Mouse (Mus musculus): Measurements from ENCODE around the gene Pus10.

Gene Pus10

GRCm38 (mm10) chr11:23695847-23696246 is 30.4 kb downstream of the Pus10 start:
- DNase-seq (ENCODE audit: inconsistent ontology term) = no peak

- no peak for DNase-seq (ENCODE audit: inconsistent ontology term)
Measured at GRCm38 (mm10) chr11:23698526-23698925, 33.1 kb downstream of the Pus10 start.

DNA sequence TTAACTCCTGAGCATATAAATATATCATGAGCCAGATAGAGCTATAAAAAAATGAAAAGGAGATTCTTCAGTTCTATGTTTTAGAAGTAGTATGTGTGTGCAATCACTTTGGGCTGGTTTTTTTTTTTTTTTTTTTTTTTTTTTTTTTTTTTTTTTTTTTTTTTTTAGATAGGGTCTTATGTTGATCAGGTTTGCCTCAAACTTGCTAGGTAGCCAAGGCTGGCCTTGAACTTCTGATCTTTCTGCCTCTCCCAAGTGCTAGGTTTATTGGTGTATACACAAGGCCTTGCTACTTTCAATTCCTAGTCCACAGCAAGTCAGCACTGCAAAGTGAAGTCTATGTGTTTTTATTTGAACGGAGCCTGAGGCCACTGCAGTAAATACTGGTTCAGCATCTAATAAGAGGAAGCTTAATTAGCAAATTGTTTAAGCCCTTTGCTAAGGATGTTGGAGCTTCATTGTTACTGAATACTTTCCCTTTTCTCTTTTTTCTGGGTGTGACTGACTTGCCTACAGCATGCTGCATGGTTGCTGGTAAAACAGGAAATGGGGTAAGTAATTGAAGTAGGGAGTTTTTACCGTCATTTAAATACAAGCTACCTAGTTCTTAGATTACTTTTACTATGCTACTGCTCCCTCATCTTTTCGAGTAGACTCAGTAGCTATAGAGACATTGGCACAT is 34.1 kb downstream of the Pus10 start:
- no peak for DNase-seq (ENCODE audit: inconsistent ontology term)

DNA sequence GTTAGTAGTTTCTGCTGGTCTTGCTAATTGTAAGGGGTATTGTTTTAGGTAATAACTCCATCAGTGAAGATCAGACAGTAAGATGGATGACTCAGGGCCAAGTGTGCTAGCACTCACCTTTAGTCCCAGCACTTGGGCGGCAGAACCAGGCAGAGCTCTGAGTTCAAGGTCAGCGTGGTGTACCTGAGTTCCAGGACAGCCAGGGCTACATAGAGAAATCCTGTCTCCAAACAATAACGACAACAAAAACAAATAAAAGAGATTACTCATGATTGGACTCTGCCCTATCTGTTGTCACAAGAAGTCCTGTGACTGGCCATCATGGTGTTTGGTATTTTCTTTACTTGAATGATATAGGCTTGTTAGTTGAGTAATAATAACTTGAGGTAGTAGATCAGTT is 36.4 kb downstream of the Pus10 start:
- DNase-seq (ENCODE audit: inconsistent ontology term) = no peak

GRCm38 (mm10) chr11:23704604-23705294 is 39.3 kb downstream of the Pus10 start:
- no peak for DNase-seq (ENCODE audit: inconsistent ontology term)

DNA sequence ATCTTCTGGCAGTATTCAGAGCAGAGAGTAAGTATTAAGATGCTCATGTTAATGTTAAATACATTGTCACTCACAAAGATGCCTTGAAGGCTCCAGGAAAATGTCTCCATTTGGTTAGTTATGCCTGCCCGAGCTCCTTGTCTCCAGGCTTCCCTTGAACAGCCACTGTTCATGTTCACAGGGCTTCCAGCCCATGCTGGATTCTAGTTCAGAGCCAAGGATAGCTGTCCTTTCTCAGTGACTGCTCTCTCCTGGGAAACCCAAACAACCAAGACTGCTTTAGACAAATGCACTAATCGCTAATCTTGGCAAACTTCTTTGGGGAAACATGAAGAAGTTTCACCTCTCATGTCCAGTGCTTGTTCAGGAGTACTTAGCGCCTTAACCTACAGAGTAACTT is 46.8 kb downstream of the Pus10 start:
- no peak for DNase-seq (ENCODE audit: inconsistent ontology term)

DNA sequence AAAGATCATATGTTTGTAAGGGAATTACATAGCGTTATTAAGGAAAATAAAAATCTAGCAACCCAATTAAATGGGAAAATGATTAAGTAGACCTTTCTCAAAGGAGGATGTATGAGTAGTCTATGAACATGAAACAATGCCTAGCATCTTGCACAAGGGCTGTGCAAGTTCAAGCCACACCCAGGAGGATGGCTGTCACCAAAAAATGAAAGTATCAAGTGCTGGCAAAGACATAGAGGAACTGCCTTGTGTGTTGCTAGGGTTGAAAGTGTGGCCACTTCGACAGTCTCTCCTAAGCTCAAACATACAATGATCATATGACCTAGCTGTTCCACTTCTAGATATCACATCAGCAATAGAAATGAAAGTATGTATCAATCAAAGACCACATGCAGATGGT is 53.4 kb downstream of the Pus10 start:
- no peak for DNase-seq (ENCODE audit: inconsistent ontology term)

GRCm38 (mm10) chr11:23719825-23720224 is 54.4 kb downstream of the Pus10 start:
- DNase-seq (ENCODE audit: inconsistent ontology term) = no peak

DNA sequence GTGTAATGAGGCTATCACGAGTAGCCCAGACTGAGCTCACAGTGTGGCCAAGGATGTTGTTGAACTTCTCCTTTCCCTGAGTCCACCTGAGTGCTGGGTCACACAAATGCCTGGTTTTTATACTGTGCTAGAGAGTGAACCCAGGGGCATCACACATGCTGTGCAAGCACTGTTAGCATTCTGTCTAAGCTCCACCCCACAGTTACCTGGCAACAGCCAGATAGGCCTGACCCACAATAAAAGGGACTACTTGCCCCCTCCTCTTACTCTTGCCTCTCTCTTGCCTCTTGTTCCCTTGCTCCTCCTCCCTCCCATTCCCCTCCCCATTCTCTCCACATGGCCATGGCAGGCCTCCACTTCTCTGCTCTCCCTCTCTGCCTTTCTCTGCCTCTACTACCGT is 56.9 kb downstream of the Pus10 start:
- no peak for DNase-seq (ENCODE audit: inconsistent ontology term)

- DNase-seq (ENCODE audit: inconsistent ontology term) = no peak
Measured at GRCm38 (mm10) chr11:23725850-23726249, 60.4 kb downstream of the Pus10 start.

DNA sequence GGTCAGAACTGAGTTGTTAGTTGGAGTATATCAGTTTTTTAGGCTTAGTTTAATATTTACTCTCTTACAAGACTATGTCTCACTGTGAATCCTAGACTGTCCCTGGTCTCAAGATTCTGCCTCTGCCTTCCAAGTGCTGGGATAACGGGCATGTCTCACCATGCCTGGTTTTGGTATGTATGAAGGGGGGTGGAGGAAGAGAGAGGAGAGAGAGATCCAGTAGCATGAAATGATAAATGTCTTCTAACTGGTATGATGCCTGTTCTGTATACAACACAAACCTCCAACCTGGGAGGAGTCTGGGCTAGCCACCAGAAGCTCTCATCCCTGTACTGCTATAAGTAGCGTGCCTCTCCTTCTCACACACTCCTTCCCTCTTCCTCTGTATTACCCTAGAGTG is 61.0 kb downstream of the Pus10 start:
- DNase-seq (ENCODE audit: inconsistent ontology term) = no peak

DNA sequence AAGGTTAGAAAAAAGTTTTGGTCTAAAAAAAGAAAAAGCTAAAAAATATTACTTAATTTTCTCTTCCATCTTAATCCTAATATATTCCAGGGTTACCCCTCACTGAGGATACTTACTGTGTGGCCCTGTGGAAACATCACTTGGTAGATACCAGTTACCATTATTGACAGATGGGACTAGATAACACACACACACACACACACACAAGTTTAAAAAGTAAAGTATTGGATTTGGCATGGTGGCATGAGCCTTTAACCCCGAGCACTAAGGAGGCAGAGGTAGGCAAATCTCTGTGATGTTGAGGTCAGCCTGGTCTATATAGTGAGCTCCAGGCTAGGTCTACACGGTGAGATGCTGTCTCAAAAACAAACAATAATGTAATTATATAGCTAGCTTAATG is 62.7 kb downstream of the Pus10 start:
- DNase-seq (ENCODE audit: inconsistent ontology term) = no peak

DNA sequence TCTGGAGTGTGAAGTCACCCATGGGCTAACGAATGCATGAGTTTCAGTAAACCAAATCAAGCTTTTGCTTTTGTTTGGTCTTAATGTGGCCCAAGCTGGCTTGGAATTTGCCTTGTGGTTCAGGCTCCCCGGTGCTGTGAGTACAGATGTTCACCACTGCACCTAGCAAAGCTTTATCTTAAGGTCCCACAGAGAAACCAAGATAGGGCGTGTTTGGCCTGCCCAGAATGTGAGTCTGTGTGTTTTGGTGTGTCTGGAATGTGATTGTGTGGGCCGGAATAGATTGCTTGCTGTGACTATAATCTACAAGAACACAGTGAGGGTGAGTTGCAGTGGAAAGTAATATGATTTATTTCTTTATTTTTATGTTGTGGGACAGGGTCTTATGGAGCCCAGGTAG is 64.6 kb downstream of the Pus10 start:
- no peak for DNase-seq (ENCODE audit: inconsistent ontology term)

DNA sequence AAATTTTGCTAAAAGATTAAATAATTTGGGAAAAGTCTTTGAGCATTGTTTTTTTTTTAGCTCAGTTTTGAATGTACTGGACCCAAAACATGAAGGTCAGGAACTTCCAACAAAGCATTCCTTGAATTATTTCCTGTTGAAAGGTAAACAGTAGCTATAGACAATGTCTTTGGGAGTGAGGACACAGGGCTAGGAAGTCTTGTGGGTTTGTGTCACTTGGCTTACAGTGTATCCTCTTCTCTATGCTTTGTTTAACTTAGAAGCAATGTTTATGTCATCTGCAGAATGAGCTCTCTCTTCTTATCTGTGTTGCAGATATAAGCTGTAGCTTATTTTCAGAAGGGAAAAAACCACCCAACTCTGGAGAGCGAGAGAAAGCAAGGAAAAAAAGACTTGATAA is 67.4 kb downstream of the Pus10 start:
- DNase-seq (ENCODE audit: inconsistent ontology term) = peak; percentile 17

- DNase-seq (ENCODE audit: inconsistent ontology term) = no peak
Measured at GRCm38 (mm10) chr11:23734749-23735286, 69.3 kb downstream of the Pus10 start.

DNA sequence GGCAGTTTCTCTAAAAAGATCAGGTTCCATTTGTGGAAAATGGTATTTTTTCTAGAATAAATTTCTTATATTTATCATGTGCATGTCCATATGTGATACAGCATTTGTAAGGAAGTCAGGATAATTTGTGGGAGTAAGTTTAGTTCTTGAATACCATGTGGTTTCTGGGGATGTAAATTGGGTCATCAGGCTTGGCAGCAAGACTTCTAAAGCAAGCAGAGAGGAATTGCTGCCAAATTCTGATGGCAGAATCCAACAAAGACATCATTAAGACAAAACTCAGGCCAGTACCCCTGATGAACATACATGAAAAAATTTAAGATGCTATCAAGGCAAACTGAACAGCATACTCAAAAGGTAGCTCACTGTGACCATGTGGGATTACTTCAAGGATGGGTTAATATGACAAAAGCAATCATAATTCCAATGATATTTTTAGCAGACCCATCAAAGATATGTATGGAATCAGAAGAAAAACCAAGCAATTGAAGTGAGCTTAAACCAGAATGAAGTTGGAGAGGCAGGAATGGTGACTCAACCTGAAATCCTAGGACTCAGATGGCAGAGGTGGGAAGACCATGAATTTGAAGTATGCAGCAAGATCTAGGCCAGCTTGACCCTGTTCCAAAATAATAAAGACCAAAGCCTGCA is 70.5 kb downstream of the Pus10 start:
- DNase-seq (ENCODE audit: inconsistent ontology term) = peak; percentile 90

DNA sequence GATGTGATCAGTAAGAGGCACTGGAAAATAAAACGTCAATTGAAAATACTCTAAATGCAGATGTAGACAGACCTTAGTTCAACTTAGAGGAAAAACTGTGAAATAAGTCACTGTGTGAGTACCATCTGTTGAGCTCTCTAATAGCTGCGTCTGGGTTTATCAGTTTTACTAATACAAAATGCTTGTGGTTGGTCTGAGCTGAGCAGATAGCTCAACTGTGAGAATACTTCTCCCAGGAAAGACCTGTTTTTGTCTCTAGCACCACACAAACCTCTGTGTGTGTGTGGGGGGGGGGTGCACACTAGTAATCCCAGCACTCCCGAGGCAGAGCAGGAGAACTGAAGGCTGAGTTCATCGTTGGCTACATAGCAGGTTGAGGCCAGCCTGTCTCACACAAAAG is 75.4 kb downstream of the Pus10 start:
- no peak for DNase-seq (ENCODE audit: inconsistent ontology term)

DNA sequence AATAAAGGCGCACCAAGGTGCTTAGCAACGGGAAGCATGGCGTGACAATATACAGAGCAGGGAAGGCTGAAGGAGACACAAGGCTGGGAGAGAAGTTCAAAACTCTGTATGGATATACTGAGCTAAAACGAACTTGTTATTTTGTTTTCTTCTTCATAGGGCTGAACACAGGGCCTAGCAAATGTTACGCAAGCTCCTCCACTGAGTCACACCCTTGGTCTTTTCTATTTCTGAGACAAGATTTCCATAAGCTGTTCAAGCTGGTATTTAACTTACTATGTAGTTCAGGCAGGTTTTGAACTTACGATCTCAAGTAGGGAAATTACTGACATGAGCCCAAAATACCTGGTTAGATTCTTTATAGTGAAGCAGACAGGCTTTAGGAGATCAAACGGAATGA is 75.9 kb downstream of the Pus10 start:
- no peak for DNase-seq (ENCODE audit: inconsistent ontology term)

GRCm38 (mm10) chr11:23744352-23744751 is 78.9 kb downstream of the Pus10 start:
- no peak for DNase-seq (ENCODE audit: inconsistent ontology term)

DNA sequence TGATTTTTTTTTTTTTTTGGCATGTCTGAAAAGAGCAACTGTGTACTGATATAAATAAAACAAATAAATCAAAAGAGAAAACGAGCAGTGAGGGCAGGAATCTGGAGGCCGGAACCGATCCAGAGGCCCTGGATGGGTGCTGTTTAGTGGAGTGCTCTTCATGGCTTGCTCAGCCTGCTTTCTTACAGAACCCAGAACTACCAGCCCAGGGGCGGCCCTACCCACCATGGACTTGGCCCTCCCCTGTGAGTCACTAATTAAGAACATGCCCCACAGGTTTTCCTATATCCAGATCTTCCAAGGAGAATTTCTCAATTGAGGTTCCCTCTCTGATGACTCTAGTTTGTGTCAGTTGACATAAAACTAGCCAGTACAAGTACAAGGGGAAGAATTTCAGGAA is 80.6 kb downstream of the Pus10 start:
- no peak for DNase-seq (ENCODE audit: inconsistent ontology term)

DNA sequence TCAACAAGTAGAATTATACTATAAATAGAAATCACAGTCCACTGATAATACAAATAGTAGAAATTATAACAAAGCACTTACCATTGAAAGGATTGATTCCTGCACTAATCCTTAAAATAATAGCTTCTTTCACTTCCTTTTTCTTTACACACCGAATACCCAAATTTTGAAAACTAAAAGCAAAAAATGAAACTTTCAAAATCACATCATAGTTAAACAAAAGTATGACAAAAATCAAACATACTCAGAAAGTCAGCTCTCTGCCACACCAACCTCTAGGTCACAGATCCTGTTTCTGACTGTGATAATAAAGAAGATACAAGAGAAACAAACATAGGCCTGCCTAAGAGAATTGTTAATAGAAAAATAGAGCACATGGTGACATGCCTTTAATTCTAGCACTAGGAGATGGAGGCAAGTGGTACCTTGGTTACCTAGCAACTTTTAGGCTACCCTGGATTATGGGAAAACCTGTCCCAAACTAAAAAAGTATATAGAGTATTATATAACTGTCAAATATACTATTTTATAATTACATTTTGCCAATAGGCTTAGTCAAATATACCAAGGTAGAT is 87.7 kb downstream of the Pus10 start:
- DNase-seq (ENCODE audit: inconsistent ontology term) = no peak

- no peak for DNase-seq (ENCODE audit: inconsistent ontology term)
Measured at GRCm38 (mm10) chr11:23754329-23754728, 88.9 kb downstream of the Pus10 start.

DNA sequence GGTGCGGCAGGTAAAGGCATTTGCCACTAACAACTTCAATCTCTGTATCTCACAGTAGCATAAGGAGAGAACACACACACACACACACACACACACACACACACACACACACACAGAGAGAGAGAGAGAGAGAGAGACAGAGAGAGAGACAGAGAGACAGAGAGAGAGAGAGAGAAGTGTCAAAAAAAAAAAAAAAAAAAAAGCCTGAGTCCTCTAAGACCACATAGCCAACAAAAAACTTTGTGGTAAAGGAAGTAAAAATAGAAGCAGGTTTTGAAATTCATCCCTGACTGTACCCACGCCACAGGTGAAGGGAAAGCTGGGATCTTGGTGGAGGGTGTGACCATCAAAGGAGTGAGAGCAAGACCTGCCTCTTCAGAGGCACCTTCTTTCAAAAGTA is 92.7 kb downstream of the Pus10 start:
- no peak for DNase-seq (ENCODE audit: inconsistent ontology term)

Data from Muller cell, postnatal 12 days (primary cell).